Mouse (Mus musculus) myocyte (in vitro differentiated cells): ENCODE measurements around the gene Cldn8. TPM values are rescaled to one million over a fixed set of nuclear protein-coding genes. Genes with fewer than 3 reads are reported as not detected.

Experiments used
- H3K27me3 ChIP-seq: one replicate; pipeline ENCODE4 v1.6.1; 2011; ENCODE audit not compliant: control insufficient read depth, insufficient read depth, insufficient read length
- H3K36me3 ChIP-seq: one replicate; pipeline ENCODE4 v1.6.1; 2011; ENCODE audit not compliant: control insufficient read depth, insufficient read depth
- H3K4me2 ChIP-seq: one replicate; pipeline ENCODE4 v1.6.1; 2011; ENCODE audit warnings: low read depth, control low read depth
- H3K4me3 ChIP-seq: one replicate; pipeline ENCODE4 v1.5.1; 2011; ENCODE audit warnings: mild to moderate bottlenecking, control low read depth, moderate library complexity
- H3K79me2 ChIP-seq: one replicate; pipeline ENCODE4 v1.6.1; 2011; ENCODE audit not compliant: control insufficient read depth, insufficient read depth
- H3ac ChIP-seq: one replicate; pipeline ENCODE4 v1.6.1; 2011; ENCODE audit not compliant: control insufficient read depth, insufficient read length
- CEBPB ChIP-seq: IDR thresholded peaks from 2 replicates; pipeline ENCODE4 v1.6.1; 2011; ENCODE audit warnings: mild to moderate bottlenecking, moderate library complexity; ENCODE audit not compliant: poor library complexity, insufficient read depth, severe bottlenecking
- E2F4 ChIP-seq: IDR thresholded peaks from one replicate; pipeline ENCODE4 v1.6.1; 2011; ENCODE audit warnings: mild to moderate bottlenecking, control low read depth, moderate library complexity; ENCODE audit not compliant: insufficient read depth
- MAX ChIP-seq: IDR thresholded peaks from one replicate; pipeline ENCODE4 v1.6.1; 2011; ENCODE audit warnings: low read depth, mild to moderate bottlenecking, control low read depth
- MYOD1 ChIP-seq, 3 experiments: IDR thresholded peaks; one replicate each; pipeline ENCODE4 v1.6.1; 2011; ENCODE audit warnings: control low read depth in 2 of 3, low read depth in 2 of 3, mild to moderate bottlenecking in 2 of 3, moderate library complexity in 1 of 3; ENCODE audit not compliant: insufficient read length in 2 of 3, control insufficient read depth in 1 of 3
- MYOG ChIP-seq, 3 experiments: IDR thresholded peaks; one replicate each; pipeline ENCODE4 v1.6.1; 2011; ENCODE audit warnings: control low read depth in 2 of 3, low read depth in 2 of 3, mild to moderate bottlenecking in 2 of 3; ENCODE audit not compliant: insufficient read length in 2 of 3, control insufficient read depth in 1 of 3, insufficient read depth in 1 of 3
- POLR2A ChIP-seq: IDR thresholded peaks from one replicate; pipeline ENCODE4 v1.6.1; 2011; ENCODE audit warnings: low read depth, mild to moderate bottlenecking, control low read depth, moderate library complexity; ENCODE audit not compliant: insufficient read length
- POLR2AphosphoS2 ChIP-seq: IDR thresholded peaks from one replicate; pipeline ENCODE4 v1.6.1; 2011; ENCODE audit warnings: low read depth, control low read depth; ENCODE audit not compliant: insufficient read length
- REST ChIP-seq: IDR thresholded peaks from one replicate; pipeline ENCODE4 v1.6.1; 2011; ENCODE audit warnings: mild to moderate bottlenecking, control low read depth, moderate library complexity; ENCODE audit not compliant: insufficient read depth, insufficient read length
- SRF ChIP-seq: IDR thresholded peaks from one replicate; pipeline ENCODE4 v1.6.1; 2011; ENCODE audit warnings: low read depth; ENCODE audit not compliant: control insufficient read depth, insufficient read length
- TCF12 ChIP-seq: IDR thresholded peaks from one replicate; pipeline ENCODE4 v1.6.1; 2011; ENCODE audit warnings: mild to moderate bottlenecking, control low read depth; ENCODE audit not compliant: poor library complexity, insufficient read depth, severe bottlenecking
- TCF3 ChIP-seq: IDR thresholded peaks from one replicate; pipeline ENCODE4 v1.6.1; 2011; ENCODE audit warnings: low read depth, control low read depth; ENCODE audit not compliant: insufficient read length
- USF1 ChIP-seq: IDR thresholded peaks from one replicate; pipeline ENCODE4 v1.6.1; 2011; ENCODE audit warnings: low read depth, mild to moderate bottlenecking, control low read depth, moderate library complexity
- polyA plus RNA-seq: library from polyadenylated mRNA; unstranded; fragments of >200 nt; fragmentation: generic; extraction: Trizol; gene quantifications from one replicate; pipeline ENCODE4 v1.2.1, GENCODE M21; 2012; ENCODE audit warnings: missing spikeins

The Cldn8 gene
- polyA plus RNA-seq = not detected

DNA sequence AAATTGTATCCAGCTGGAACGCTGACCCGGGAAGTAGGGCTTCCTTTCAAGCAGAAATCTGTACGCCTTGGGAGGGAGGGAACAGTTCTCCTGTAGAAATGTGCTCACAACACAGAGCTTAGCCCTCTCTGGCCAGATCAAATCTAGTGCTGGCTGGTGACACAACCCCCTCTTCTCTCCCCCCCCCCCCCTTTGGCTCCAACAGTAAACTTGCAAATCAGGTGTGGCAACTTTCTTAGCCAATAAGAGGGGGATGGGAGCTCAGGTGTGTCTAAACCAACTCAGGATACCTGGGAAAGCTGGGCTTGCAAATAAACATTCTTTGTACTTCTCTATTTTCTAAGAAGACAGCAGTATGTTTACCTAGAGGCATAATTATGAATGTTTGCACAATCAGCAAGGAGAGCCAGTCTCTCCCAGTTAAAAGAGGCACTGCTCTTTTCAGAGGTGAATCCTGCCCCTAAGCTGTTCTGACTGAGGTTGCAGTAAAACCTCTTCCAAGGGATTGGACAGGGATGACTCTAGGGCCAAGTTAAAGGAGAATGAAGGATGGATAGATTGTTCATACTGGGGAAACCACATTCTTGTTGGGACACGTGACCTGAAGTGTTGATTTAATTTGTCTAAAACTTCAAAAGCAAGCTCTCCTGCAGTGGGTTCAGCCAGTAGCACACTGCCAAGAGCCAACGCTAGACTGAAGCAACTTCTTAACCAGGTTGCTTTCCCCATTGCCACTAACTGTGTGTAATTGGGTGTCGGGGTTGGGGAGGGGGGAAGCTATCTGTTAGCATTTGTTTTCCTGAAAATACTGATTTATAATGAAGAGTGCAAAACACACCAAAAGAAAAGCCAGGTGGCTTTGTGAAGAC is at the start of gene Cldn8:
Cldn8 (minus strand) TSS at position 139 of the 869 bp plus-strand sequence.
- no peak for TF ChIP-seq MYOG (IDR thresholded peaks at IDR 0.05; ENCODE audit: control insufficient read depth in 1 of 3, insufficient read depth in 1 of 3, insufficient read length in 2 of 3, low read depth in 2 of 3)
- TF ChIP-seq POLR2A = no peak
- no peak for TF ChIP-seq MYOD1 (IDR thresholded peaks at IDR 0.05; ENCODE audit: control insufficient read depth in 1 of 3, insufficient read length in 2 of 3, low read depth in 2 of 3)
- TF ChIP-seq POLR2AphosphoS2 = no peak
- no peaks in the 10 kb centered on the region for H3K79me2 ChIP-seq
- no peaks in the 10 kb centered on the region for H3K36me3 ChIP-seq
- no peaks in the 10 kb centered on the region for H3K27me3 ChIP-seq
- H3K4me2 ChIP-seq = no peak within 1 kb of the TSS
- no peak within 1 kb of the TSS for H3K4me3 ChIP-seq
- no peak within 1 kb of the TSS for H3ac ChIP-seq

DNA sequence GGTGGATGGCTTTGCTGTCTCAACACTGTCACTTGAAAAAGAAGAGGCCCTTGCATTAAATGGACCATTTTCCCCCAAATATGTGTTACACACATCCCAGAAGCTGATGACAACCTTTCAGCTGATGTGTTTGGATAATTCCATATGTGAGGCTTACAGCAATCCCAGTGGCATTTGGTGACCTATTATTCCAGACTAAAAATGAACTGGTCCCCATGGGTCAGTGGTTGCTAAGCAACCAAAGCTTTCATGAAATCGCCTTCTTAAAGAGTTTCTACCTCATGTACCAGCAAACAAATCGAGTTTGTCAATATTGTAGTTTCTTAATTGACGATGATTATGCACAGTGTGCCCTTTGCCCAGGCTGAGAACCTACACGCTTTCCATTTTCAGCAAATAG is 49.7 kb upstream of the Cldn8 start:
- no peaks in the 10 kb centered on the region for H3K79me2 ChIP-seq
- H3K36me3 ChIP-seq = no peaks in the 10 kb centered on the region
- H3K4me3 ChIP-seq = no peak overlapping the region
- no peak overlapping the region for H3K4me2 ChIP-seq
- no peaks in the 10 kb centered on the region for H3K27me3 ChIP-seq
- TF ChIP-seq MYOD1 (IDR thresholded peaks at IDR 0.05; ENCODE audit: control insufficient read depth in 1 of 3, insufficient read length in 2 of 3, low read depth in 2 of 3) (no peak), SRF (no peak), CEBPB (no peak)
- H3ac ChIP-seq = no peak overlapping the region

DNA sequence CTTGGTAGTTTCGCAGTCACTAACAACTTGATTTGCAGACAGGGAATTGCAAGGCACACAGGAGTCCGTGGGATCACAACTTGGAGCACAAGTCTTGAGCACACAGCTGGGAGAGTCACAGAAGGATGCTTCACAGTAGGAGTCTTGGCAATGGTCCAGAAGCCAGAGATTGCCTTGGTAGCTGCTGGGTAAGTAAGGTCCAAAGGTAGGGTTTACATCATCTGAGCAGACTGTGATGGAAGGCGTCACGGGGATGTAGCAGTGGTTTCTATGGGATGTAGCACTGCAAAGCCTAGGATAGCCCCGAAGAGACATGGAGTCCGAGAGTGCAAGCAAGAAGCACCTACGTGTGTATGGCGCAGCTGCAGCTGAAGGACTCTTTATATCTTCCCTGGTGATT is 48.9 kb upstream of the Cldn8 start, which contains the start of gene Krtap24-1:
Krtap24-1 (minus strand) TSS at position 358 of the 400 bp plus-strand sequence.
- Histone ChIP-seq H3K79me2 (no peaks in the 10 kb centered on the region), H3K27me3 (no peaks in the 10 kb centered on the region), H3ac (no peak within 1 kb of the TSS), H3K4me2 (no peak within 1 kb of the TSS), H3K36me3 (no peaks in the 10 kb centered on the region), H3K4me3 (no peak within 1 kb of the TSS)
- TF ChIP-seq TCF12 (no peak), POLR2A (no peak), TCF3 (no peak), E2F4 (no peak), MYOD1 (IDR thresholded peaks at IDR 0.05; ENCODE audit: control insufficient read depth in 1 of 3, insufficient read length in 2 of 3, low read depth in 2 of 3) (no peak), MYOG (IDR thresholded peaks at IDR 0.05; ENCODE audit: control insufficient read depth in 1 of 3, insufficient read depth in 1 of 3, insufficient read length in 2 of 3, low read depth in 2 of 3) (no peak), POLR2AphosphoS2 (no peak), CEBPB (no peak), REST (no peak), SRF (no peak), MAX (no peak), USF1 (no peak)

DNA sequence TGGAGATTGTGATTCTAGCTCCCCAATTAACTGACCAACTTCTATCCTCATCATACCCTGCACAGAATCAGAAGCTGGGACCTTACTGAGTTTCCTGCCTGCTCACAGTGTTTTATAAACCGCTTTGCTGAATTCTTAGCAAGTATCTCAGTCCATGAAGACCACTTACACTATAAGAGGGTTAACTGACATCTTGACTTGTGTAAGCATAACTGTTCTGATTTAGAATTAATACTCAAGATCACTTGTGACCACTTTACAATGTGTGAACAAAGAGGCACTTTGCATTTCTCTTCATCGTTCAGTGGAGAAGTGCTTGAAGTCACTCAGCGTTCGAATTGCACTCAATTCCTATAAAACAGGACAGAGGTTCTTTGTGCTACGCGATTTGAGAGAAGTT is 41.6 kb upstream of the Cldn8 start:
- no peak overlapping the region for H3K4me2 ChIP-seq
- no peak for TF ChIP-seq POLR2A
- TF ChIP-seq MYOG (IDR thresholded peaks at IDR 0.05; ENCODE audit: control insufficient read depth in 1 of 3, insufficient read depth in 1 of 3, insufficient read length in 2 of 3, low read depth in 2 of 3) = no peak
- TF ChIP-seq USF1 = no peak
- no peak for TF ChIP-seq TCF12
- TF ChIP-seq MAX = no peak
- TF ChIP-seq TCF3 = no peak
- no peak for TF ChIP-seq POLR2AphosphoS2
- no peak for TF ChIP-seq SRF
- TF ChIP-seq REST = no peak
- no peak for TF ChIP-seq CEBPB
- no peak for TF ChIP-seq E2F4
- no peak for TF ChIP-seq MYOD1 (IDR thresholded peaks at IDR 0.05; ENCODE audit: control insufficient read depth in 1 of 3, insufficient read length in 2 of 3, low read depth in 2 of 3)
- no peaks in the 10 kb centered on the region for H3K36me3 ChIP-seq
- H3ac ChIP-seq = no peak overlapping the region
- H3K79me2 ChIP-seq = no peaks in the 10 kb centered on the region
- no peaks in the 10 kb centered on the region for H3K27me3 ChIP-seq
- H3K4me3 ChIP-seq = no peak overlapping the region

DNA sequence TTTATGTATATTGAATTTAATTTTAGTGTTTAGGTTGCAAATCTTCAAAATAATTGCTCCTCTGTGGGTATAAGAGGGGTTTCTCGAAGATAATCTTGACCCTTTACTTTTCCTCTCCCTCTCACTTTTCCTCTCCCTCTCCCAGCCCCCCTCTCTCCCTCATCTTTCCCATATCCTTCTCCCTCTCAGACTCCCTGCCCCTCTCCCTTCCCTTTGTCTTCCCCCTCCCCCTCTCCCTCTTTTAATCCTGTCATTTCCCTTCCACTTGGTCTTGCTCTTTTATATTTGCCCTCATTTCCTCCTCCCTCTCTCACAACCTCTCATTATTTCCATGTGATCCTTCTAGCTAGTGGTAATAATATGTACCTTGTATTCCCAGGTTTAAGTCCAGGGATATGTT is 39.5 kb upstream of the Cldn8 start:
- Histone ChIP-seq H3K36me3 (no peaks in the 10 kb centered on the region), H3ac (no peak overlapping the region), H3K4me3 (no peak overlapping the region), H3K4me2 (no peak overlapping the region), H3K79me2 (no peaks in the 10 kb centered on the region), H3K27me3 (no peaks in the 10 kb centered on the region)
- no peak for TF ChIP-seq MAX
- no peak for TF ChIP-seq POLR2AphosphoS2
- no peak for TF ChIP-seq MYOG (IDR thresholded peaks at IDR 0.05; ENCODE audit: control insufficient read depth in 1 of 3, insufficient read depth in 1 of 3, insufficient read length in 2 of 3, low read depth in 2 of 3)
- TF ChIP-seq REST = no peak
- no peak for TF ChIP-seq TCF12
- TF ChIP-seq CEBPB = no peak
- TF ChIP-seq E2F4 = no peak
- TF ChIP-seq SRF = no peak
- TF ChIP-seq USF1 = no peak
- TF ChIP-seq MYOD1 (IDR thresholded peaks at IDR 0.05; ENCODE audit: control insufficient read depth in 1 of 3, insufficient read length in 2 of 3, low read depth in 2 of 3) = no peak
- TF ChIP-seq TCF3 = no peak
- no peak for TF ChIP-seq POLR2A
